Mouse (Mus musculus) large intestine, adult 2 months (tissue): Measurements from ENCODE around the gene Mag. TPM values are rescaled to one million over a fixed set of nuclear protein-coding genes. Genes with fewer than 3 reads are reported as not detected.
"Not testable (repeated sequence)": the region's sequence is repeated elsewhere in the genome, so short reads cannot be mapped to it uniquely, and the experiment has no call there.

Experiments
- DNase-seq: peaks from one replicate; pipeline ENCODE4 v3.0.0-alpha.2; 2012; ENCODE audit warnings: low read depth, low spot score
- WGBS: fragments of 180-500 bp; shearing (Covaris S2); methylation state at CpG from one replicate; pipeline ENCODE4 v1.1.7; 2018; 5-methylcytosine and 5-hydroxymethylcytosine counted together
- polyA plus RNA-seq: library from polyadenylated mRNA; depleted of rRNA; stranded (reverse); fragments of >200 nt; gene quantifications from 2 replicates; pipeline ENCODE4 v1.2.3, GENCODE M21; 2012

Gene Mag
- polyA plus RNA-seq, 1 experiment, result 0.51 TPM

- no peak for DNase-seq
- 46% methylated on average over 9 of the region's 9 CpGs for WGBS
Measured at GRCm38 (mm10) chr7:30943909-30944635, 29.4 kb upstream of the Mag start, which contains the start of gene Hamp. Hamp (minus strand) TSS chr7:30944032.

- DNase-seq, result not testable (repeated sequence)
- WGBS, result 34% methylated on average over 3 of the region's 3 CpGs
Measured at GRCm38 (mm10) chr7:30942365-30942764, 27.7 kb upstream of the Mag start.

DNA sequence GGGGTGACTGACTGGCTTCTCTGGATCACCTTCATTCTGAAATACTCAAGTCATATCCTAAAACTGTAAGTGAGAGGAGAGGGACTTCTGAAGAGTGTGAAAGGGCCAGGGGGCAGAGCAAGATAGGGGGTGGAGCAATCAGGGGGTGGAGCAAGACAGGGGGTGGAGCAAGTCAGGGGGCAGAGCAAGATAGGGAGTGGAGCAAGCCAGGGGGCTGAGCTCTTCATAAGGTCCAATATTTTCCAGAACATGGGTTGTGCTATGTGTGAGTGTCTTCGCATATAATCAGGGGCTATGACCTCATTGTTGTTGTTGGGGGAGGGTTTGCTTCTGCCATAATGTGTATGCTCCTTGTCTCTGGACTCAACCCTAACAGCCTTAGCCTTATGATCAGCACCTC is 25.4 kb upstream of the Mag start:
- 52% methylated on average over 1 of the region's 1 CpGs for WGBS
- not testable (repeated sequence) for DNase-seq

DNA sequence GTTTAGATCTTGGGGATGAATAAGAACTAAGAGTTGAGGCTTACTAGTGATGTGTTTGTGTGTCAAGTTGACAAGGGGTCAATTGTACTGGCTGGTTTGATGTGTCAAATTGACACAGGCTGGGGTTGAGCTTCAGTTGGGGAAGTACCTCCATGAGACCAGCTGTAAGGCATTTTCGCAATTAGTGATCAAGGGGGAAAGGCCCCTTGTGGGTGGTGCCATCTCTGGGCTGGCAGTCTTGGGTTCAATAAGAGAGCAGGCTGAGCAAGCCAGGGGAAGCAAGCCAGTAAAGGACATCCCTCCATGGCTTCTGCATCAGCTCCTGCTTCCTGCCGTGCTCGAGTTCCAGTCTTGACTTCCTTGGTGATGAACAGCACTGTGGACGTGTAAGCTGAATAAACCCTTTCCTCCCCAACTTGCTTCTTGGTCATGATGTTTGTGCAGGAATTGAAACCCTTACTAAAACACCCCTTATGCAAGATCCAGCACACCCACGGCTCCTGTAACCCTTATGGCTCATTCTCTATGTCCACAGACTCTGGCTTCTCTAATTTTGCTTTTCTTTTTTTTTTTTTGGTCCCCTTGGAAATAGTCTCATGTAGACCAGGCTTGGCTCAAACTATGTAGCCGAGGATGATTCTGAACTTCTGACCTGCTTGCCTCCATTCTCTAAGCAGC is 20.9 kb upstream of the Mag start:
- 71% methylated on average over 6 of the region's 6 CpGs for WGBS
- not testable (repeated sequence) for DNase-seq

DNA sequence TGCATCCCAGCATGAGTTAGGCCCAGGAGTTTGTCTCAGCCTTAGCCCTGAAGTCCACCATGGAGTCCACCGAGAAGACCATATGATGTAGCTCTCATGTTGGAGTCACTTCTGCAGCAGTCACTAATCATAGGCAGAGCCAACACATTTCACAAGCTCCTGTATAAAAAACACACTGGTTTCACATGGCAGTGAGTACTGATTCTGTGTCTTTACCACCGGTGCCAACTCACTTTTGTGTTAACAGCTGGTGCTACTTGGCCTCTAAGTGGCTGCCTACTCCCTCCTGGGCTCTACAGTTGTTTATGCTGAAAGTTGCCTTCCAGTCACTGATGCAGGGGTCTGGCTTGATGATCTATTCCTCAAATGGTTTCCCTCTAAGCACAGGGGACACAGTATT is 9.9 kb upstream of the Mag start, which contains the start of gene Hamp2:
Hamp2 (minus strand) TSS at position 101 of the 400 bp plus-strand sequence.
- DNase-seq, result not testable (repeated sequence)
- 69% methylated on average over 2 of the region's 2 CpGs for WGBS

GRCm38 (mm10) chr7:30924071-30924470 is 9.4 kb upstream of the Mag start:
- WGBS, result 30% methylated on average over 3 of the region's 3 CpGs
- no peak for DNase-seq

GRCm38 (mm10) chr7:30922490-30922889 is 7.8 kb upstream of the Mag start:
- 49% methylated on average over 3 of the region's 3 CpGs for WGBS
- DNase-seq, result not testable (repeated sequence)

- DNase-seq, result no peak
- 60% methylated on average over 3 of the region's 3 CpGs for WGBS
Measured at GRCm38 (mm10) chr7:30920217-30920616, 5.5 kb upstream of the Mag start.

DNA sequence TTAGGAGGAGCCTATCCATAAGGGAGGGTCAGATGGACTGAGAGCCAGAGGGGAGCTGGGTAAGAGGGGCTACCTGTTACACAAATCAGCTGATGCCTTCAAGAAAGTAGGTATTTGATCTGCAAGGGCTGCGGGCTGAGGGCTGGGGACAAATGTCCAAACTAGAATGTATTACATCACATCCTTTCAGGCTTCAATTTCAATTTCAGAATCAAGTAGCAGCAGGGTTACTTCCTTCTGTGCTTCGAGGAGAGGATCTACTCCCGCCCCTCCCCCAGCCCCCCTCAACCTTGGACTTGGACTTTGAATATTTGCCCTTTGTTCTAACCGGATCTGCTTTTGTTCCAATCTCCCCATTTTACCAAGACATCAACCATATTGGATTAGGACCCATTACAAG is 2.5 kb upstream of the Mag start:
- 36% methylated on average over 4 of the region's 4 CpGs for WGBS
- DNase-seq, result no peak

GRCm38 (mm10) chr7:30916713-30917112 is 2.0 kb upstream of the Mag start:
- DNase-seq, result no peak
- WGBS, result 37% methylated on average over 6 of the region's 6 CpGs

DNA sequence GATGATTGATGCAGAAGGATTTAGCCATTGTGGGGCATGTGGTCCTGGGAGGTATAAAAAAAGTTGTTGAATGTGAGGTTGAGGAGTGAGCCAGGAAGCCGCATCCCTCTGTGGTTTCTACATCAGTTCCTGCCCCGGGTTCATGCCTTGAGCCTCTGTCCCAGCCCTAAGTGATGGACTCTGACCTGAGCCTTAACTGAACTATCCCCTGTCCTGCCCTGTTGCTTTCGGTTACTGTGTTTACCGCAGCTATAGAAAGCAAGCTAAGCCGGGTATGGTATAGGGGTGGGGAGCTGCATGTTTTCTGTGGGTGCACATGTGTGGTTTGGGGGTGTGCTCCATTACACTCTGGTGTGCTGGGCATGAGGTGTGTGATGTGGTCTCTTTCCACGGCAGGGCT is 4.9 kb downstream of the Mag start:
- WGBS, result 39% methylated on average over 6 of the region's 6 CpGs
- DNase-seq, result no peak

DNA sequence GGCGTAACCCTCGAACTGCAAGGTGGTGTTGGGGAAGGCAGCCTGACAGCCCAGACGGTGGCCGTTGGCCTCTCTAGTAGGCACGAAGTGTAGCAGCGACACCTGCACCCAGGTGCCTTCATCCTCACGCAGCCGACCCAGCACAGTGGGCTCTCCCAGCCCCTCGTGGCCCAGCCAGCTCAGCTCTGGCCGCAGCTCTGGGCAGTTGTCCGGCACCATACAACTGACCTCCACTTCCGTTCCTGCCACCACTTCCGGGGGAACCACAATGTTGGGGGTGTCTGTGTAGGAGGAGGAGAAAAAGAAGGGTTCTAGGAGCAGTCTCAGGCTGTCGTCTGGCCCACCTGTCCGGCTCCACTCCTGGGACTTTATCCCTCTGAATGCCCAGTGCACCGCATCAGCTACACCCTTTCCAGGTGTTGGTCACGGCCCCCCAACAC is 5.7 kb downstream of the Mag start:
- 21% methylated on average over 16 of the region's 17 CpGs for WGBS

DNA sequence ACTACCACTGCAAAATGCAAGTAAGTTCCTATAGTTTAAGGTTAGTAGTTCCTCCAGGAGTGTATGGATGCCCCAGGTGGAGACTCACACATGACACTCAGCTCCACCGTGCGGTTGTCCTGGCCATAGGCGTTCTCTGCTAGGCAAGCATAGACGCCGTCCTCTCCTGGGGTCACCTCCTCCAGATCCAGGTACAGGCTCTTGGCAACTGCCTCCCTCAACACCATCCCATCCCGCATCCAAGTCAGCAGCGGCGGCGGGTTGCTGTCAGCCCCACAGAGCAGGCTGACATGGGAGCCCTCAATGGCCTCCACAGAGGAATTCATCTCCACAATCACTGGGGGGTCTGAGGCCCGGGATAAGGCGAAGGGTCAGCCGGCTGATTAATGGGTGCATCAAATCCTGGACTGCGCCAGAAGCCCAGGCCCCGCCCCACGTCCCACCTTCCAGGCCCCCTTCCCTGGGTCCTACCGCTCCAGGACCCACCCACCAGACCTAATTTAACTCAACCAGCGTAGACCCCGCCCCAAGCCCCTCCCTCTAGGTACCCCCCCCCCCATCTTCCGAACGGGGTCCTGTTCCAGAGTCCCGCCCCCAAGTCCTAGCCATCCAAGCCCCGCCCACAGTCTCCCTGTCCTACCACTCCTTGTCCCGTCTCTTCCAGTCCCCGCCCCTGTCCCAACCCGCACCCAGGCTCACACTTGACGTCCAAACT is 6.2 kb downstream of the Mag start:
- DNase-seq, result no peak
- WGBS, result 3% methylated on average over 26 of the region's 26 CpGs

More for the DNA sequence above, 5.7 kb downstream of the Mag start:
- DNase-seq, result no peak

GRCm38 (mm10) chr7:30904042-30904441 is 10.6 kb downstream of the Mag start:
- DNase-seq, result no peak
- WGBS, result 26% methylated on average over 4 of the region's 4 CpGs

DNA sequence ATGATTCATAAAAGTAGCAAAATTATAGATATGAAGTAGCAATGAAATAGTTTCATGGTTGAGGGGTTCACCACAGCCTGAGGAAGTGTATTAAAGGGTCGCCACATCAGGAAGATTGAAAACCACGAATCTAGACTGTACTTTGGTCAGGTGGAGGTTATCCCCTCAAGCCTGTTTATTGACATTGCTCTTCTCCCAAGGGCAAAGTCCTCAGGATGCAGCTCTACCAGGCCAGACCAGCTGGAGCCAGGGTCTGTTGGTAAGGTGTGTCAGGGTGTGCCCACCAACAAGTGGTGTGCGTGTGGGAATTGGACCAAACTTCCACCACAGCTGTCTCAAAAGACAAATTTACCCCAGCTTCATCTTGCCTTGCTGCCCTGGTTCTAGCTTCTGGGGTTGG is 19.5 kb downstream of the Mag start:
- WGBS, result 35% methylated on average over 3 of the region's 3 CpGs
- DNase-seq, result no peak

- no peak for DNase-seq
- WGBS, result 33% methylated on average over 3 of the region's 3 CpGs
Measured at GRCm38 (mm10) chr7:30892515-30892914, 22.2 kb downstream of the Mag start.

DNA sequence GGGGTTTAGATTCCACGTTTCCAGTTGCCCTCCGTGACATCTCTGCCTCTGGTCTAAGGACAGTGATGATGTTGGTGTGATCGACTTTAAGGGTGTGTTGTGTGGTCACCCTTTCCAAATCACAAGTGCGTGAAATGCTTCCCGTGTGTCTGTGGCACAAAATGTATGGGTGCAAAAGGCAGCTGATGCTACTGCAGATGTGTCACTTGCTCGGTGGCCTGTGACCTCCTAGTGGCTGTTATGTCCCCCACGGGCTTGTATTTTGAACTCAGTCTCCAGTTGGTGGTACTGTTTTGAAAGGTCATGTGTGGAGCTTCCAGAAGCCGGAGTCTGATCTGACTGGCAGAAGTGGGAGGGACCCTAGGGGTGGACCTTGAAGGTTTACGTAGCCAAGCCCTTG is 22.9 kb downstream of the Mag start:
- DNase-seq, result no peak
- WGBS, result 77% methylated on average over 9 of the region's 9 CpGs

GRCm38 (mm10) chr7:30890681-30891080 is 24.0 kb downstream of the Mag start:
- WGBS, result 20% methylated on average over 2 of the region's 2 CpGs
- no peak for DNase-seq

GRCm38 (mm10) chr7:30888786-30889185 is 25.9 kb downstream of the Mag start:
- DNase-seq, result no peak
- 59% methylated on average over 7 of the region's 7 CpGs for WGBS

GRCm38 (mm10) chr7:30887568-30888188 is 27.0 kb downstream of the Mag start:
- no peak for DNase-seq
- WGBS, result 79% methylated on average over 14 of the region's 14 CpGs
